Mouse (Mus musculus) ovary, postnatal 36 days (tissue): ENCODE measurements around the gene Cntn2.

ENCODE experiments used
- DNase-seq: peaks from one replicate; pipeline ENCODE4 v3.0.0; 2022; ENCODE audit warnings: low spot score, mixed read lengths

The Cntn2 gene

GRCm38 (mm10) chr1:132542762-132543306, at the start of gene Cntn2:
Gene Cntn2, minus strand, starts transcription at chr1:132543256.
- no peak for DNase-seq

GRCm38 (mm10) chr1:132592145-132592544, 49.1 kb upstream of the Cntn2 start:
- no peak for DNase-seq

GRCm38 (mm10) chr1:132591399-132591930, 48.4 kb upstream of the Cntn2 start:
- no peak for DNase-seq

GRCm38 (mm10) chr1:132586679-132587201, 43.7 kb upstream of the Cntn2 start:
- DNase-seq, result no peak

DNA sequence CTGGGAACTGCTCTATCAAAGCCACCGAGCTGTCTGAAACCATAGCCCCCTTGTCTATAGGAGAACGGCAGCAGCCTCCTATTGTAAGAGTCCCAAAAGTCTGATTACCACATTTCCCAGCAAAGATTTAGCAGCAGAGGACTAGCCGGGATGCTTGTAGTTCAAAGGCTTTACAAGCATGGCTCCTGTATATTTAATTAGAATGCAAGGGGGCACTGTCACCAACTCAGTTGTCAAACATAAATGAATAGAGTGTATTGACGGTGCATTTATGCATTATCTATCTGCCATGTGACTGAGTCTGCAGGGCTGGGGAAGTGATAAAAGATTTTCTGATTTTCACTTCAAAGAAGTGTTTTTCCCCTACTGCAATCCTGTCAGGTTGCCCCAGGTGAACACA, 42.3 kb upstream of the Cntn2 start:
- DNase-seq, result no peak

DNA sequence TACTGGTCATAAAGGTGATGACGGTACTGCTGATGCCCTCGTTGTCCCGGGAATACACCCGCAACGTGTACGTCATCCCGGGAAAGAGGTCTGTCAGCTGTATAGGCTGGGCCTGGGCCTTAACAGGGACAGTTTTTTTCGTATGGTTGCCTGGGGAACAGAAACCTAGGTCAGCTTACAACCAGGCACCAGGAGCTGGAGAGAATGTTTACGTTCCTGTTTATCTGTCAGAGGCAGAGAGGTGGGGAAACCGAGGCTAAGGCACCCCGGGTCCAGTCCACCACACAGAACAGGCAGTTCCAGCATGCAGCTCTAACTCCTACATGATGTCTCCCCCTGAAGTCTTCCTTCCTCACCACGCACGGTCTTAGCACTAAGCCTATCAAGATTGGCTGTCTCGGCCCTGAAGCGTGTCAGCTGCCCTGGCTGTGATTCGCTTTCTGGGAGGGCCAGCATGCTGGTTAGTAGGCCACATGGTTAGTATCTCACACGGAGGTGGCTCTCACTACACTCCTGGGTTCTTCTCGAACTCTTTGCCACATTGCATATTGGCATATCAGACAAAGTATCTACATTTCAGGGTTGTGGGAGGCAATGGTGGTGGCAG, 40.0 kb upstream of the Cntn2 start:
- DNase-seq, result no peak

DNA sequence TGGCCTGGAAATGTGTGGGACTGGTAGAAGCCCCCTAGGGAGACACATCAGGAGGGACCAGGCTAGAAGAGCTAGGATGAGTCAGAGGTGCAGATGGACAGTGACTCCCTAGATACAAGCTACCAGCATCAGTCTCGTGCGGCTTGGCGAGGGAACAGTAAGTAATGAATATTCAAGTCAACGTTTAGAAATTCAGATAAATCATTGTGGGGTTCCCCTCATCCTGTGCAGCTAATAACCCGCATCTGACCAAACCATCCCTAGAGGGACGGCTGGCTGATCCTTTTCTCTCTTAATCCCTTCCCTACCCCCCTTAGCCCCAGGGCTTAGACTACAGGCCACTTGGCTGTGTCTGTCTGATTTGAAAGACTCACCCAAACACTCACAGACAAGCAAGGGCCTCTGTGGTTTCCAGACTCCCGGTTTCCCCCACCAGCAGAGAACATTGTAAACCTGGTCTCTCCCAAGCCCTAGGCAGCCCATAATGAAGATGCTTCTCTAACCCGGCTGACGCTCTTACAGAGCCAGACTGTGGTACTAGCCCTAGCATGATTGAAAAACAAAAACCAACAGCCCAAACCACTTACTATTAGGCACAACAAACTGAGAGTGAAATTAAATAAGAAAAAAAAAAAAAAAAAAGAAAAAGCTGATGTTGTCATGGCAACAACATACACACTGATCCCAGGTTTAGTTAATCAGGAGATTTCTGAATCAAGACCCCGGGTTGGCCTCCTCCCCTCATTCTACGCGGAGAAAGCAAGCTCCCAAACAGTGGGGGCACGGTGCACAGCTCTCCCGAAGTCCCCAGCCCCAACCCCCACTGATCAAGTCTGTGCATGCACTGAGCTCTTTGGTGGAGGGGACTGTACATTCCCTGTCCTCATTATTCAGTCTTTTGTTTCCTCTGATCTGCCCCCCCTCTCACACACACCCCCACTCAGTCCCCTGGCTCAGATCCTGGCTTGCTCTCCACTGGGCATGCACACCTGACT, 39.1 kb upstream of the Cntn2 start:
- no peak for DNase-seq

GRCm38 (mm10) chr1:132580063-132580462, 37.0 kb upstream of the Cntn2 start:
- DNase-seq, result no peak

- no peak for DNase-seq
Observed at GRCm38 (mm10) chr1:132576845-132577244, 33.8 kb upstream of the Cntn2 start.

DNA sequence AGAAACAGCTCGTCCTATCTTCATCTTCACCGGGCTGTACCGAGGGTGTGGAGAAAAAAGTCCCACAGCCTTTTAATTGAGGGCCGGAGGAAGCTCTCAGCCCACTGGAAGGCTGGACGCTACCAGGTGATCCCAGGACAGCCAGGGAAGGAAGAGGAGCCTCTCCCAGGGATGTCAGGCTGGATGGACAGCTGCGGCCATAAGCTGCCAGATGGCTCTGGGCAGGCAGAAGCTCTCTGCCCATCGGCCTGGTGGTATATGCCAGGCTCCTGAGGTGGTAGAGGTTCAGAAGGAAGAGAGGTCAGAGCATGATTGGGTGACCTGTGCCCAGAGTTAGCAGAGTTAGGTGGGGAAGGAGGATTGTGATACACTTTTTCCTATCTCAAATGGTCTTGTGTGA, 29.8 kb upstream of the Cntn2 start:
- DNase-seq, result no peak

GRCm38 (mm10) chr1:132571613-132572012, 28.6 kb upstream of the Cntn2 start:
- DNase-seq, result no peak

GRCm38 (mm10) chr1:132570906-132571305, 27.9 kb upstream of the Cntn2 start:
- no peak for DNase-seq

GRCm38 (mm10) chr1:132570068-132570780, 27.2 kb upstream of the Cntn2 start:
- DNase-seq, result no peak

DNA sequence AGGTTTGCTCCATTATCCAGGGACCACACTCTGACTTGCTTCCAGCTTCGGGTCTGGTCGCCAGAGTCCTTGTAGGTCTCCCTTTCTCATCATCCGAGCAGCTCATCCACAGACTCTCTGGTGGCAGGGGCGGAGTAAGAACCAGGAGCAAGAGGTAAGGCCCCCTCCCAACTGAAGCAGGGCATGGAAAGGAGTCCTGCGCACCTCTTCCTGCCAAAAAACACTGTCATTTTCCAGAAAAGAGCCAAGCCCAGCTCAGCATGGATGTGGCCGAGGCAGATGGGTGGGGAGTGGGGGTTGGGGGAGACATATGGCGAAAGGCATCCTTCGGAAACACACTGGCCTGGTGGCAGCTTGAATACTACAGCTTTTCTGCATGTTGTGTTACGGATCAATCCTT, 26.5 kb upstream of the Cntn2 start:
- DNase-seq, result no peak

- DNase-seq, result no peak
Observed at GRCm38 (mm10) chr1:132567336-132568125, 24.5 kb upstream of the Cntn2 start.

DNA sequence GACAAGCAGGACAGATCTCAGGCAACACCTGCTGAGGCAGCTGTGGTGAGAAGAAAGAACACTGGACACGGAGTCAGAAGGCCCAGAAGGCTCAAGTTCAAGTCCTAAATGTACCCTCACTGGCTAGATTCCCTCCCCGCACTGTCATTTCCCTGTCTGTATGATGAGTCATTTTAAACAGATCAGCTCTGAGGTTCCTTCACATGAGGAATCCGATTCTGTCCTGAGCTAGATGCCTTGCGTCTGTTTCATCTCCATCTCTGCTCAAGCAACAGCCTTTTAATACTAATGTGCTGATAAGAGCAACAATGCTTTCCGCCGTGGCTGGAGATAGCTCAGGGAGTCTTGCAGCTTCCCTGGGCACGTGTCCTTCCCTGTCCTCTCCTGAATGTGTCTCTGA, 22.7 kb upstream of the Cntn2 start:
- no peak for DNase-seq

- DNase-seq, result peak; percentile 57
Observed at GRCm38 (mm10) chr1:132564946-132565345, 21.9 kb upstream of the Cntn2 start.

DNA sequence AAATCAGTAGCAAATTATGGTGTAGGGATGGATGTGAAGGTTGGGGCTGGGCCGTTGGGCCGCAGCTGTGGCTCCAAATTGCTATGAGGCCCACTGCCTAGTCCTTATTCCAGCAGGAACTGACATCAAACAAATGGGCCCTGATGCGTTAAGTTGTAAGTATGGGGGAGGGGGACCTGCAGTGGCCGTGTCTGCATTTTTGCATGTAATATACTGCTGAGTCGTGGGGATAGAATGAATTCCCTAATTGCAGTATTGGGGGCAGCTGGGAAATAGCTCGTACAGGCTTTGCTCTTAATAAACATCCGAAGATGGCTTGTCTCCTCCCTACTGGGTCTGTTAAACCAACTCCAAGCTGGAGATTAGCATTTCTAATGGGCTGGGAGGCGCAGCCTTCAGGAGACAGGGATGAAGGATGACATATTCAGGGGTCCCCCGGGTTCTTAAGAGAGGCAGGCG, 19.3 kb upstream of the Cntn2 start:
- DNase-seq, result no peak

DNA sequence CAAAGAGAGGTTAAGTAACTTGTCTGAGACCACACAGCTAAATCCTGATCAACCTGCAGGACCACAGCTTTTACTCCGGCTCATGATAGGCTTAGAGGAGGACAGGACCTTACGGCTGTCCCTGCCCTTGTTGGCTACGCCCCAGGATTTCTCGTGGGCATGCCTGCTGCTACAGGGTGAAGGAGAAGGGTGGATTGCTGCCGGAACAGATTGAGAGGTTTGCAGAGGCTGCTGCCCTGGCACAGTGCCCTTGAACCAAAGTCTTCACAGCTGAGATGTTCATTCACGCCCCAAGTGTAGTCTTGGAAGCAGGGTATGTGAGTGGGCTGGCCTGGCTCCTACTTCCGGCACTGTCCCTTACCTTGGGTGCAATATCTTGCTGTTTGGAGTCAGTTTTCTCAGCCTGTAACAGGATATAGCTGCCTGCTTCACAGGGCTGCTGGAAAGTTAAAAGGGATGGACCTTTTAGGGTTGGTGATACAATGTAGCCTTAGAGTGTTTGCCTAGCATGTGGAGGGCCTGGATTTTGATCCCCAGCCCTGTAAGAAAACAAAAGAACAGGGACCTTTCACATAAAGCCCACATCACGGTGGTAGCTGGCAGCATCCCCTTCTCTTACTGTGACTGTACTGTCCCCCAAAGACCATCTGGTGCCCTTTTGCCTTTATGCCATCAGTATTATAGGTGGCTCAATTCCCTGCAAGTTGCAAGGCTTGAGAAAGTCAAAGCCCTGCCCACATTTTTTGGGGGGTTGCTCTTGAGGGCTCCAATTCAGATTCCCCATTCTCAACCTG, 18.0 kb upstream of the Cntn2 start:
- DNase-seq, result peak; percentile 33

GRCm38 (mm10) chr1:132559045-132559444, 16.0 kb upstream of the Cntn2 start:
- no peak for DNase-seq
